Mouse (Mus musculus) thymus, postnatal 25 days (tissue): ENCODE results near the gene Etnk2.

ENCODE experiments used
- DNase-seq: peaks from one replicate; pipeline ENCODE4 v3.0.0; 2022

Etnk2 gene

GRCm38 (mm10) chr1:133418164-133418800, 54.9 kb downstream of the Etnk2 start:
- DNase-seq, result no peak

DNA sequence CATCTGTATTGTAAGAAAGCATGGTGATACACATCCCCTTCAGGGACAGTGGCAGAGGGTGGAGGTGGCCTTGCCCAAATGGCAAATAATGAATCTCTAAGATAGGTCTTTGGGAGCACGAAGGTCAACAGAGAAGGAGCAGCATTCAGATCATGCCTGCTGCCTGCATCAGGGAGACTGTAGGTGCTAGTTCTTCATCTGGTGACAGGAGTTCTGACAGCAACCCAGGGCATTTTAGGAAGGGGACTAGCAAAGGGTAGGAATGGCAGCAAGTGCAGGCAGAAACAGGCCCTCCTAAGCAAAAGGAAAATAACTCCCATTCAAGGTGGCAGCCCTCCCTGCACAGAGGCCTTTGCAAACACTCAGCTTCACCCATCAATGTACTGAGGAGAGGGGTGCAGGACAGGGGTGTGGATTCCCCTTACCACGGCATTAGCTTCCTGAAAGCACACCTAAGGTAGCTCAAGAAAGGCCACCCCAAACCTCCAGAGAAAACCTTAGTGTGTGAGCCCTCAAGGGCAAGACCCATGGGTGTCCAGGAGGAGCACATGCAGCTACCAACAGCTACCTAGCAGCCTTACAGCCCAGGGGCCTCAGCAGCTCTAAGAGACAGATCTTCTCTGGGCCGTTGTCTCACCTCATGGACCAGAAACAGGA, 55.9 kb downstream of the Etnk2 start:
- DNase-seq, result no peak

- no peak for DNase-seq
These were observed 57.1 kb downstream of the Etnk2 start for GRCm38 (mm10) chr1:133420491-133420890.

DNA sequence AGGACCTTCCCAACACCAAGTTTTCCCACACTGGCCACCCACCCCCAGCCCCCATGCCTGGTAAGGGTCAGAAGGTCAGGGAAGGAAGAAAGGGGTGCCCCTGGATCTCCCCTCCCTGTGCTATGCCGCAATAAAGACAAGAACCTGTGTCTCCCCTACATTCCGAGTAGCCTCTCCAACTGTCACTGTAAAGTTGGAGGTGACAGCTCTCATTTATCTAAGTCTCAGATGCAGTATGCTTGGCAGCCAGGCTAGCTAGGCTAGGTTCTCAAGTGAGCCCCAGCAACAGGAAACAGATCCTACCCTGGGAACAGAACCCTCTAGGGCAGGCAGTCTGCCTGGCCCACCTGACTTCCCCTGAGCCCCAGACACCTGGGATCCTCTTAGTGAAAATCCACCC, 57.7 kb downstream of the Etnk2 start:
- DNase-seq, result no peak

GRCm38 (mm10) chr1:133421975-133422570, 58.7 kb downstream of the Etnk2 start:
- DNase-seq, result no peak

GRCm38 (mm10) chr1:133422615-133423161, 59.3 kb downstream of the Etnk2 start:
- DNase-seq, result no peak

DNA sequence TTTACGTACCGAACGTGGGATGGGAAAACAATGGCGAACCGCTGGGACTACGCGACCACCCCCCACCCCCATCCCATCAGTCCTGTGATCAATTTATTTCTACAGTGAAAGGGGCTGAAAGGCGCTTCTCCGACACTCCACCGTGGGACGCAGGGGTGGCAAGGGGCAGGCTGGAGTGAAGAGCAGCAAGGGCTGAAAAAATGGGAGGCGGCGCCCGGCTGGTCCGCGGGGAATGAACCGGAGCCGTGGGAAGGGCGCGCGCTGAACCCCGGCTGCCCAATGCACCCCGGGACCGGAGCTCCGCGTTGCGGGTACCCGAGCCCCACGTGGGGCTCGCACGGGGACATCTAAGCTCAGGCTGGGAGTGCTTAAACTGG, 59.8 kb downstream of the Etnk2 start:
- DNase-seq, result no peak

DNA sequence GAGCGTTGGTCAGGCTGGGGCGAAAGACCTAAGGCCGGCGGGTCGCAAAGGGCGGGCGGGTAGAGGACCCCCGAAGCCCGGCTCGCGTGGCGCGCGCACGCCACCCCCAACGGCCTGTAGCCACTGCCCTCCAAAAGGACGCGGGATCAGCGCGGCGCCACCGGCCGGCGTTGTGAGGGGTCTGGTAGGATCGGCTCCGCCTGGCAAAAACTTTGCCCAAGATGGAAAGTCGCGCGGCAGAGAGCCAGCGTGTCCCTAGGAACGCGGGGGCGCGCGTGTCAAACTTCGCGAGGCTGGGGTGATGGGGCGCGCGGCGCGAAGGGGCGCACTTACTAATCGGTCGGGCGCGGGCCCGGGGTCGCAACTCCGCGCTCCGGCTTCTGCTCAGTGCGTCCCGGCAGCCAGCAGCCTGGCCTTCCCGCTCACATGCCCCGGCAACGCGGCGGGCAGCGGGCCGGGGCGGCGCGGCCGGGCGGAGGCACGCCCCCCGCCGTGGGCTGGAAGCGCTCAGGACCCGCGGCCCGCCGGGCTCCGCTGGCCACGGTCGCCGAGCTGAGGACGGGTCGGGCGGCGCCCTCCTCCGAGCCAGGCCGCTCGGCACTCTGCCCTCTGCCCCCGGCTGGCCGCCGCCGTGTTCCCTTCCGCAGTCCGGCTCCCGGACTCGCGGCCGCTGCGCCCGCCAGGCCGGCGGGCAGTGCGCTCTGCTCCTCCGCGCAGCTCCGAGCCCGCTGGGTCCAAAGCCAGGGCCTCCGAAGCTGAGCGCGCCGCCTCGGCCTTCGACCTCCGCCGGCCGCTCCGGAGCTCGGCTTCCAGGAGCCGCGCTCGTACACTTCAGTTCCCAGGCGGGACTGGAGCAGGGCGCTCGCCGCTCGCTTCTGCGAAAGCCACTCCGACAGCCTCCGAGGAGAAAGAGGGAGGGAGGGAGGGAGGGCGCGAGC, 60.4 kb downstream of the Etnk2 start, which contains the start of gene Sox13:
Sox13 (minus strand) TSS at position 835 of the 938 bp plus-strand sequence.
- DNase-seq, result no peak

- no peak for DNase-seq
These were observed 61.3 kb downstream of the Etnk2 start for GRCm38 (mm10) chr1:133424547-133425140.
